ENCODE assay signal across 8 mouse cellular contexts in genomic region chr10:111503071-111503470, GRCm38 (mm10). TPM values are rescaled to one million over a fixed set of nuclear protein-coding genes. Genes with fewer than 3 reads are reported as not detected.
DNase-seq lines count a peak whose midpoint lies in the region; ATAC-seq and TF ChIP-seq lines count a peak whose summit lies in the region.
"Had no signal": no experiment of that assay in that cellular context is flagged by ENCODE, and none has a peak within 500 bp of the region (broad histone marks: within the 10 kb centered on the region; RNA-seq: fewer than 3 reads in every experiment).

No protein-coding gene starts in this region.

- peak; percentile 98 for TF ChIP-seq RAD21 in CH12.LX (IDR thresholded peaks at IDR 0.05; ENCODE audit: low read depth, low read length)

- 3% methylated on average over 3 of the region's 3 CpGs for WGBS in heart, embryonic 10.5 days

- TF ChIP-seq EP300 in CH12.LX (IDR thresholded peaks at IDR 0.05; ENCODE audit: low read length): no peak

- TF ChIP-seq CTCF in CH12.LX (conservative IDR thresholded peaks at IDR 0.05 in 1 of 2, IDR thresholded peaks at IDR 0.05 in 1 of 2; ENCODE audit: low read depth in 2 of 2, low read length in 2 of 2): peak; percentile 84 to 92

- peaks cover 13% of the 10 kb centered on the region for H3K79me2 ChIP-seq in CH12.LX (replicated peaks; ENCODE audit: control insufficient read depth, extremely low read depth, insufficient read depth, poor library complexity, severe bottlenecking)

- ATAC-seq in megakaryocyte-erythroid progenitor cell, adult 5-6 weeks (replicated peaks; ENCODE audit: low FRiP score, low TSS enrichment, poor library complexity, severe bottlenecking): peak; percentile 32

- H3K4me2 ChIP-seq in CH12.LX (ENCODE audit: insufficient read depth, low read depth, poor library complexity, severe bottlenecking): no peak overlapping the region
- H3K4me2 ChIP-seq: limb, embryonic 13.5 days had no signal

- TF ChIP-seq POLR2A in CH12.LX (IDR thresholded peaks at IDR 0.05; ENCODE audit: low read depth, low read length): no peak

- peaks cover 0 to 9% of the 10 kb centered on the region in 2 experiments for H3K36me3 ChIP-seq in CH12.LX (replicated peaks in 1 of 2; ENCODE audit: control insufficient read depth in 1 of 2, insufficient read depth in 1 of 2, low read length in 1 of 2)
- H3K36me3 ChIP-seq in heart, embryonic 10.5 days: peaks cover 9% of the 10 kb centered on the region

- no peak overlapping the region for H3K4me3 ChIP-seq in CH12.LX (replicated peaks in 1 of 3; ENCODE audit: low read depth in 2 of 3, low read length in 2 of 3, poor library complexity in 1 of 3)
- no peak overlapping the region for H3K4me3 ChIP-seq in heart, embryonic 10.5 days
- H3K4me3 ChIP-seq: limb, embryonic 13.5 days had no signal

- in situ Hi-C loops in CH12.LX (cut with MboI; ENCODE audit: low pct_ligation_motif_present, low pct_unique_long_range_greater_than_20kb, low sequenced_read_pairs): loop anchor here (10.0 to 25.0 kb wide), 3 partner anchors 134 to 422 kb away; no protein-coding TSS in a partner anchor

- H3K9me3 ChIP-seq in CH12.LX (replicated peaks; ENCODE audit: low read length): no peaks in the 10 kb centered on the region
- H3K9me3 ChIP-seq in heart, embryonic 10.5 days: no peaks in the 10 kb centered on the region
- H3K9me3 ChIP-seq: limb, embryonic 13.5 days had no signal

- DNase-seq in CH12.LX (ENCODE audit: extremely low read depth): peak; percentile 86
- peak; percentile 82 for DNase-seq in R1 (ENCODE audit: low read depth, low spot score)
- DNase-seq in cerebellum, postnatal 4 days (ENCODE audit: low spot score in 2 of 2): peak; percentile 61 to 81
- peak; percentile 76 for DNase-seq in heart, embryonic 10.5 days (ENCODE audit: low spot score)
- DNase-seq in layer of hippocampus, postnatal 25 days (ENCODE audit: extremely low spot score in 1 of 2, low spot score in 1 of 2): peak; percentile 66 to 91
- peak; percentile 71 to 84 for DNase-seq in spleen, postnatal 10 days (ENCODE audit: low spot score in 2 of 2)

- H3K4me1 ChIP-seq in CH12.LX (ENCODE audit: control insufficient read depth in 1 of 2, insufficient read depth in 2 of 2): peaks cover 7 to 36% of the 10 kb centered on the region in 2 experiments; a peak in 2 of 4 replicates
- peaks cover 32% of the 10 kb centered on the region for H3K4me1 ChIP-seq in heart, embryonic 10.5 days

- H3K27me3 ChIP-seq in CH12.LX (replicated peaks): no peaks in the 10 kb centered on the region
- H3K27me3 ChIP-seq in heart, embryonic 10.5 days (ENCODE audit: insufficient read depth, poor library complexity, severe bottlenecking): no peaks in the 10 kb centered on the region
- H3K27me3 ChIP-seq: limb, embryonic 13.5 days had no signal

- no peak overlapping the region for H3K9ac ChIP-seq in CH12.LX (ENCODE audit: insufficient read depth, low read depth)
- H3K9ac ChIP-seq: limb, embryonic 13.5 days had no signal

- H3K27ac ChIP-seq in CH12.LX (ENCODE audit: insufficient read depth, low read depth): no peak overlapping the region
- no peak overlapping the region for H3K27ac ChIP-seq in heart, embryonic 10.5 days
- H3K27ac ChIP-seq: limb, embryonic 13.5 days had no signal

- dilution Hi-C loops in CH12.LX (cut with MboI; ENCODE audit: extremely low pct_ligation_motif_present, extremely low pct_unique_long_range_greater_than_20kb, low sequenced_read_pairs): no loop called here

TF ChIP-seq in CH12.LX, 34 proteins besides CTCF, POLR2A, EP300 and RAD21:
- TF ChIP-seq ZKSCAN1 (IDR thresholded peaks at IDR 0.05; ENCODE audit: borderline replicate concordance, low read depth, low read length): no peak
- TF ChIP-seq MAX (IDR thresholded peaks at IDR 0.05; ENCODE audit: low read length): no peak
- no peak for TF ChIP-seq POLR2AphosphoS2 (IDR thresholded peaks at IDR 0.05; ENCODE audit: low read depth, low read length)
- peak; percentile 41; the same call in 1 of the 2 replicates for TF ChIP-seq ZNF384 (IDR thresholded peaks at IDR 0.05; ENCODE audit: low read depth, low read length)
- TF ChIP-seq MAFK (IDR thresholded peaks at IDR 0.05; ENCODE audit: insufficient replicate concordance, low read length): no peak
- no peak for TF ChIP-seq CHD2 (IDR thresholded peaks at IDR 0.05; ENCODE audit: low read length)
- TF ChIP-seq SMC3 (IDR thresholded peaks at IDR 0.05; ENCODE audit: low read depth, low read length): peak; percentile 91
- TF ChIP-seq MYC (IDR thresholded peaks at IDR 0.05; ENCODE audit: low read depth, low read length): 0 out of 2 replicates have a peak, but pooled peaks have one; percentile 37

RNA-seq across cellular contexts. Expression of gene Phlda1, which starts 3.0 kb away (rescaled TPM):
- total RNA-seq in CH12.LX (2012; rRNA removed) (1.9 and 2.5 TPM in 2 replicates), CH12.LX (2014; rRNA removed) (0.99 and 2.1 TPM in 2 replicates)
- 7.0 and 11.6 TPM in 2 replicates for polyA plus RNA-seq in CH12.LX (2012; ENCODE audit: insufficient read length, low read depth)
- 20.6 and 28.8 TPM in 2 replicates for polyA plus RNA-seq in heart, embryonic 10.5 days (2016; fragmentation: Nextera tagmentation; extraction: Ambion mirVana)
- total RNA-seq in layer of hippocampus, postnatal 25 days (2021): 10 to 100 TPM; 19.6 to 22.3 TPM
- total RNA-seq in megakaryocyte-erythroid progenitor cell, adult 5-6 weeks (2014; fragmentation: Nextera tagmentation): 0.31 TPM in 1 of 2 replicates, not detected in the other
- total RNA-seq in megakaryocyte-erythroid progenitor cell, adult 5-6 weeks (2017): 1.5 and 5.7 TPM in 2 replicates

RNA-seq across cellular contexts. Expression of gene Nap1l1, which starts 30.0 kb away (rescaled TPM):
- 196 and 231 TPM in 2 replicates for total RNA-seq in CH12.LX (2012; rRNA removed)
- 360 and 392 TPM in 2 replicates for total RNA-seq in CH12.LX (2014; rRNA removed)
- 1,279 and 1,342 TPM in 2 replicates for polyA plus RNA-seq in CH12.LX (2012; ENCODE audit: insufficient read length, low read depth)
- 190 and 243 TPM in 2 replicates for polyA plus RNA-seq in heart, embryonic 10.5 days (2016; fragmentation: Nextera tagmentation; extraction: Ambion mirVana)
- total RNA-seq in layer of hippocampus, postnatal 25 days (2021): 100 to 1,000 TPM; 146 to 162 TPM
- total RNA-seq in megakaryocyte-erythroid progenitor cell, adult 5-6 weeks (2014; fragmentation: Nextera tagmentation): 549 and 560 TPM in 2 replicates
- total RNA-seq in megakaryocyte-erythroid progenitor cell, adult 5-6 weeks (2017): 733 and 821 TPM in 2 replicates
